Mouse (Mus musculus): ENCODE measurements at regions not wholly inside any gene's neighbourhood (a gene's known extent, or its start where the extent isn't known, plus 50 kb on each side); places are given as distances from the start of the nearest gene placed in this dataset.

DNA sequence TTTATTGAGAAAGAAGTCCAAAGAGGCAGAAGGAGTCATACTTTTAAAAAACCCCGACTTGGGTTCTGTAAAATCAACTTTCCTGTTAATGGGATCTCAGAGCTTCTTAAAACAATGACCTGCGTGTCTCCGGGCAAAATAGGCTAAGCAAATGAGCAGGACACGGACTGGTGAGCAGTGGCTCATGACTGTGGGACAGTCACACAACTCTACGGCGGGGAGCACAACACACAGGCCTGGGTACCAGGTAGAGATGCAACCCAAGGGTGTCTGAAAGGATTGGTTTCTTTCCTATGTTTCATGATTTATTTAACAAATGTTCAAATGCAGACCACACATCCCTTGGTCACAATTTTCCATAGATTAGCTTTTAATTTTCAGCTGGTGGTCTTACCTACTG, 1058.3 kb upstream of the Tenm3 start:
- TF ChIP-seq CTCF (IDR thresholded peaks at IDR 0.05; ENCODE audit: low read depth) = no peak
- no peak for TF ChIP-seq EP300 (IDR thresholded peaks at IDR 0.05; ENCODE audit: low read depth)

Data from liver, embryonic 14.5 days (tissue).